Mouse (Mus musculus) layer of hippocampus, adult 6 months (tissue): ENCODE results near the gene Kcnv2. TPM values are rescaled to one million over a fixed set of nuclear protein-coding genes. Genes with fewer than 3 reads are reported as not detected.

Source experiments
- long read RNA-seq, 2 experiments: library from polyadenylated mRNA; unstranded; transcript quantifications; one replicate each; pipeline ENCODE4 v2.0.0; 2019 to 2020
- polyA plus RNA-seq: library from polyadenylated mRNA; unstranded; fragments of <200 nt; fragmentation: Nextera tagmentation; gene quantifications from 2 replicates; pipeline ENCODE4 v1.2.3, GENCODE M21; 2021

The Kcnv2 gene
- 0.06 TPM in 1 of 2 replicates, not detected in the other for polyA plus RNA-seq
- long read RNA-seq, experiment 1: 0 reads
- long read RNA-seq, experiment 2: 0 reads

DNA sequence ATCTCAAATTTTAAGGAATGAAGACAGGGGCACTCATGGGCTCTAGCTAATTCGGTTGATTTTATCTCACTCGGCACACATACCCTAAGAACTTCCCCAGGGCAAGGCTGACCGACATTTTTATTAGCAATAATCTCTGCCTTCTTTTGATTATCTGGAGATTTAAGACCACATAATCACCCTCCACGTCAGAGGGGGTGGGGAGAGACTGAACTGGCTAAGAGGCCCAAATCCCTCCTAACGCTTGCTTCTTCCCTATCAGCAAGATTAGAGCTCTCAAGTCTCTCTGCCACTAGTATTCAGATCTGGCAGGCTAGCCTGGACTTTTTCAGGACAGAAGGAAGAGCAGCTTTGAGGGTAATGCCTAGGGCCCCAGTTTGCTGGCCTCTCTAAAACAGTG is at the start of gene Kcnv2:
Gene Kcnv2 (plus strand): TSS at position 308 of the 400 bp plus-strand sequence.

Other genes with a start within 250 kb of the Kcnv2 start
- gene Vldlr, start 106.1 kb upstream of the Kcnv2 start, polyA plus RNA-seq: 18.7 and 19.5 TPM in 2 replicates
- 34.9 and 37.4 TPM in 2 replicates for gene Pum3, start 107.2 kb downstream of the Kcnv2 start, polyA plus RNA-seq